Mouse (Mus musculus): ENCODE measurements at regions not wholly inside any gene's neighbourhood (a gene's known extent, or its start where the extent isn't known, plus 50 kb on each side); places are given as distances from the start of the nearest gene placed in this dataset.
A peak's percentile ranks its signal among the peaks of the same experiment; 100 is the strongest.

DNA sequence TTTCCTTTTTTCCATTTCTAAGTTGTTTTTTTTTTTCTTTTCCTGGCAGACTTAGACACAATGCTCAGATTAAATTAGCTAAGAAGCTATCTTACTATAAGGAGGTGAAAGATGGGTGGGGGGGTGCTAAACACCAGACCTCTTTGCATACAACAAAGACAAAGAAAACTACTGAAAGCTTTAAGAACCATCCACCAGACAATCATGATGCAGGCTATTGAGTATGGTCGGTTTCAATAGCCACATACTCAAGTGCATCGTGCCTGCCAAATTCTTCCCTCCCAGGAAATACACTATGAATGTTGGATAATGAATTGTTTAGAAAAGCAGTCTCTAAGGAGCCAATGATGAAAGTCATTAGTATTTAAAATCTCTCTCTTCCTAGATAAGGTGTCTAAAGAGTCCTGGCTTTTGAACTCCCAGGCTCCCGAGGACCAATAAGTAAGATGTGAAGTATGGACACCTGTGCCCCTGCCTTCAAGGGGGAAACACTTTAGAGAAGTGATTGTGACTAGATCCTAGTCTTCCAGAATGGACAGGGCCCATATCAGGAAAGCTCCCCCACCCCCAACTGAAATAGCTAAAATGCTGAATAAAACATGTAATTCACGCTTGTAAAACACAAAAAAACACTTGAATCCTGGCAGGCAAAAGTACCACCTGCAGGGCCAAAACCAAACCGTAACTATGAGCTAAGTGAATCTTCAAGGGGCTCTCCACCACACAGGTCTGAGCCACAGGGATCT, 381.8 kb upstream of the B3galt2 start:
- Histone ChIP-seq H3K27ac (ENCODE audit: low read length) (no peak overlapping the region), H3K27me3 (ENCODE audit: control insufficient read depth, insufficient read depth, low read length) (no peaks in the 10 kb centered on the region), H3K9ac (replicated peaks; ENCODE audit: low read depth, low read length) (no peak overlapping the region), H3K4me1 (ENCODE audit: control insufficient read depth, insufficient read depth, low read length) (no peaks in the 10 kb centered on the region), H3K4me3 (ENCODE audit: low read depth, low read length) (no peak overlapping the region), H3K9me3 (ENCODE audit: control insufficient read depth, low read depth, low read length) (no peaks in the 10 kb centered on the region), H3K4me2 (replicated peaks; ENCODE audit: low read depth, low read length) (no peak overlapping the region), H3K36me3 (ENCODE audit: control insufficient read depth, insufficient read depth, low read length) (no peaks in the 10 kb centered on the region)
- no peak for ATAC-seq (ENCODE audit: insufficient number of reproducible peaks, insufficient read depth, low FRiP score, low read depth)
- 70% methylated on average over 5 of the region's 5 CpGs for WGBS

DNA sequence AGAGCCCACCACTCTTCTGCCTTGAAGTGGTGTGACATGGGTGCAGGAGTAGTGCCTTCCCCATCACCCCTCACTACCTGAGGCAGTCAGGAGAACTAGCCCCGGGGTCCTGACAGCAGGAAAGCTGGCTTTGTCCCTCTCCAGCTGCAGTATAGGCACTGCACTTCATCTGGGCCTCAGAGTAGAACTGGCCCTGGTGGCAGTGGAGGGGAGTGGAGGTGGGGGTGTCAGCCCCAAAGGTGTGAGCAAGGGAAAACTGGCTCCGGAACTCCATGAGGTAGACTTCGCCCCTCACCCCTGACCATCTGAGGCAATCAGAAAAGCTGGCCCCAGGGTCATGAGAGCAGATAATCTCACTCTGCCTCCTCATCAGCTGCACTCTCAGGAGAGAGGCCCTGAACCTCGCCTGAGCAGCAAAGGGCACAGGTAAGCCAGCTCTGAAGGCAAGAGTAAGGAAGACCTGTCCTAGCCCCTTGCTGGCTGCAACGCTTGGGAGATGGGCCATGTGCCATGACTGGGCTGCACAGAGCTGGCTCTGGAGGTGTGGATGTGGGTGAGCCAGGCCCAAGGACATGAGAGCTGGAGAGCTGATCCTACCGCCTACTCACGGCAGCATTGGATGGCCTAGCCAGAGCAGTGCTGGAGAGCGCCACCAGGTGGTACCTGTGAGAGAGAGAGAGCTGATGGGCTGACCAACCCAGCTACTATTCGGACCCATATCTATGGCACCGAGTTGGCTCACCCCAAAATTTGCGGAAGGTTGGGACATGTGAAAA, 377.0 kb upstream of the B3galt2 start:
- Histone ChIP-seq H3K27ac (ENCODE audit: low read length) (no peak overlapping the region), H3K4me1 (ENCODE audit: control insufficient read depth, insufficient read depth, low read length) (no peaks in the 10 kb centered on the region), H3K4me2 (replicated peaks; ENCODE audit: low read depth, low read length) (no peak overlapping the region), H3K27me3 (ENCODE audit: control insufficient read depth, insufficient read depth, low read length) (no peaks in the 10 kb centered on the region), H3K4me3 (ENCODE audit: low read depth, low read length) (no peak overlapping the region), H3K9me3 (ENCODE audit: control insufficient read depth, low read depth, low read length) (no peaks in the 10 kb centered on the region), H3K9ac (replicated peaks; ENCODE audit: low read depth, low read length) (no peak overlapping the region), H3K36me3 (ENCODE audit: control insufficient read depth, insufficient read depth, low read length) (no peaks in the 10 kb centered on the region)
- ATAC-seq (ENCODE audit: insufficient number of reproducible peaks, insufficient read depth, low FRiP score, low read depth): peak; percentile 42; the same call in 1 of the 2 replicates
- 77% methylated on average over 11 of the region's 11 CpGs for WGBS

DNA sequence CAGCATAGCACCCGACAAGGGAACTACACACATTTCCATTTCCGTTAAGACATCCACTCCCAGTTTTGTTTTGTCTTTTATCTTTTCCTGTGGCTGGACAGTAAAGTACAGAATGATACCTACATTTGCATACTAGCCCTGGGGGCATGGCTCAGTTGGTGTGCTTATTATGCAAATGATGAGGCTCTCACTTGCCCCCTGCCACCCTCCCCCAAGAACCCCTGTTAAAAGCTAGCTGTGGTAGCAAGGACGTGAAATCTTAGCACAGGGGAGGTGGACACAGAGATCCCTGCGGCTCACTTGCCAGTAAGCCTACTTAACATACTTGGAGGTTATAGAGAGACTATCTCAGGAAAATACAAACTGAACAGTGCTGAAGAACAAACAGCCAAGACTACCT, 375.2 kb upstream of the B3galt2 start:
- no peak overlapping the region for H3K9ac ChIP-seq (replicated peaks; ENCODE audit: low read depth, low read length)
- no peak overlapping the region for H3K27ac ChIP-seq (ENCODE audit: low read length)
- 75% methylated on average over 4 of the region's 4 CpGs for WGBS
- H3K4me1 ChIP-seq (ENCODE audit: control insufficient read depth, insufficient read depth, low read length): no peaks in the 10 kb centered on the region
- H3K36me3 ChIP-seq (ENCODE audit: control insufficient read depth, insufficient read depth, low read length): no peaks in the 10 kb centered on the region
- no peak for ATAC-seq (ENCODE audit: insufficient number of reproducible peaks, insufficient read depth, low FRiP score, low read depth)
- no peak overlapping the region for H3K4me3 ChIP-seq (ENCODE audit: low read depth, low read length)
- no peak overlapping the region for H3K4me2 ChIP-seq (replicated peaks; ENCODE audit: low read depth, low read length)
- no peaks in the 10 kb centered on the region for H3K27me3 ChIP-seq (ENCODE audit: control insufficient read depth, insufficient read depth, low read length)
- H3K9me3 ChIP-seq (ENCODE audit: control insufficient read depth, low read depth, low read length): no peaks in the 10 kb centered on the region

DNA sequence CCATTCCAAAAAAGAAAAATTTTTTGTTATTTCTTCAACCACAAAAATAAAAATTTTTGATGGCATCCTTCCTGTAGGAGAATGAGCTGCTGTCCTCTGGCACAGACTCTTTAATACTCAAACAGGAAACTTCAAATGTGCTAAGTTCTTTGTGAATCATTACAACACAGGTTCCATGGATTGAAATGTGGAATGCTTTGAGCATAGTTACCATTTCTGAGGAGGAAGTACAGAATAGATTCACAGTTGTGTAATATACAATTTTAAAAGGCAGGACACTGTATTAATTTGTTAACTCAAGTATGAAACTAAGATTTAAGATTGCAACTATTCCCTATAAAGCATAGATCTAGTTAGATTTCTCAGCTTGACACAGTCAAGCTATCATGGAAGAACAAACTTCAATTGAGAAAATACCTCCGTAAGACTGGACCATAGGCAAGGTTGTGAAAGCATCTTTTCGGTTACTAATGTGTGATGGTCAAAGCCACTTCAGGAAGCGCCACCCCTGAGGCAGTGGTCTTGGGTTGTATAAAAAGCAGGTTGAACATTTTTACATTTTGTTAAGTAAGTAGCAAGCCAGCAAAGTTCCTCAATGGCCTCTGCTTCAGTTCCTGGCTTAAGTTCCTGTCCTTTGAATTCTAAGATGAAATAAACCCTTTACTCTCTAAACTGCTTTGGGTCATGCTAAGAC, 354.0 kb upstream of the B3galt2 start:
- no peaks in the 10 kb centered on the region for H3K4me1 ChIP-seq (ENCODE audit: control insufficient read depth, insufficient read depth, low read length)
- H3K9ac ChIP-seq (replicated peaks; ENCODE audit: low read depth, low read length): no peak overlapping the region
- ATAC-seq (ENCODE audit: insufficient number of reproducible peaks, insufficient read depth, low FRiP score, low read depth): no peak
- no peak overlapping the region for H3K27ac ChIP-seq (ENCODE audit: low read length)
- H3K4me3 ChIP-seq (ENCODE audit: low read depth, low read length): no peak overlapping the region
- no peaks in the 10 kb centered on the region for H3K9me3 ChIP-seq (ENCODE audit: control insufficient read depth, low read depth, low read length)
- 89% methylated on average over 3 of the region's 3 CpGs for WGBS
- H3K4me2 ChIP-seq (replicated peaks; ENCODE audit: low read depth, low read length): no peak overlapping the region
- no peaks in the 10 kb centered on the region for H3K36me3 ChIP-seq (ENCODE audit: control insufficient read depth, insufficient read depth, low read length)
- no peaks in the 10 kb centered on the region for H3K27me3 ChIP-seq (ENCODE audit: control insufficient read depth, insufficient read depth, low read length)

DNA sequence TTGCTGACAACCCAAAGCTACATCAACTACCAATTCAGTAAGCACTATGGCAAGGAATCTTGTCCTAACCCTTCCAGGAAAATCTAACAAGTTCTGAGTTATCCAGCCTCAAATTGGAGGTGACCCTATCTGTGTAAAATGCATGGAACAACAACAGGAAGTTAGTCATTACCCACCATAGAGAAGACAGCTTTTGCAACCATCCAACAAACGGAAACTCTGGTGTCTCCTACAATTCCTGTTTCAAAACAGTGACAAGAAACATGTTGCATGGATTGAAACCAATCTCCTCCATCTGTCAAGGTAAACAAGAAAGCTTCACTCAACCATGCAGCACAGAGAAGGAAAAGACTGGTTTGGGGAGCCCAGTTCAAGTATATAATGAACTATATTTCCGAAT, 353.0 kb upstream of the B3galt2 start:
- Histone ChIP-seq H3K27ac (ENCODE audit: low read length) (no peak overlapping the region), H3K9me3 (ENCODE audit: control insufficient read depth, low read depth, low read length) (no peaks in the 10 kb centered on the region), H3K9ac (replicated peaks; ENCODE audit: low read depth, low read length) (no peak overlapping the region), H3K36me3 (ENCODE audit: control insufficient read depth, insufficient read depth, low read length) (no peaks in the 10 kb centered on the region), H3K4me2 (replicated peaks; ENCODE audit: low read depth, low read length) (no peak overlapping the region), H3K4me3 (ENCODE audit: low read depth, low read length) (no peak overlapping the region), H3K4me1 (ENCODE audit: control insufficient read depth, insufficient read depth, low read length) (no peaks in the 10 kb centered on the region), H3K27me3 (ENCODE audit: control insufficient read depth, insufficient read depth, low read length) (no peaks in the 10 kb centered on the region)
- no peak for ATAC-seq (ENCODE audit: insufficient number of reproducible peaks, insufficient read depth, low FRiP score, low read depth)
- WGBS: 79% methylated on average over 2 of the region's 2 CpGs

DNA sequence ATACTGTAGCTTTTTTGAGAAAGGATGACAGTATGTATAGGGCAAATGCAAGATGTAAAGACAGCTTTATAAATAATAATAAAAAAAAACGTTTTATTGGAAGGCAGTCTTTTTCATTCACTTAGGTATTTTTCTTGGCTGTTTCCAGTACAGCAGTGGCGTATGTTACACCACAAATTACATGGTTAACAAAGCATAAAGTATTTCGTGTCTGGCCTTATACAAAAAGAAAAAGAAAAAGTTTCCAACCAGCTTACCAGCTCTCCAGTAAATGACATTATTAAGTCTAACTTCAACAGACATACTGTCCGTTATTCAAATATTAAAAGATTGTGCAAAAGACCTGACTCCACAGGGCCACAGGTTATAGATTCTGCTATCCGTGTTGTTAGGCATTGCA, 343.9 kb upstream of the B3galt2 start:
- H3K36me3 ChIP-seq (ENCODE audit: control insufficient read depth, insufficient read depth, low read length): no peaks in the 10 kb centered on the region
- H3K9ac ChIP-seq (replicated peaks; ENCODE audit: low read depth, low read length): no peak overlapping the region
- no peak for ATAC-seq (ENCODE audit: insufficient number of reproducible peaks, insufficient read depth, low FRiP score, low read depth)
- WGBS: 74% methylated on average over 5 of the region's 5 CpGs
- no peaks in the 10 kb centered on the region for H3K9me3 ChIP-seq (ENCODE audit: control insufficient read depth, low read depth, low read length)
- no peak overlapping the region for H3K27ac ChIP-seq (ENCODE audit: low read length)
- no peaks in the 10 kb centered on the region for H3K27me3 ChIP-seq (ENCODE audit: control insufficient read depth, insufficient read depth, low read length)
- no peak overlapping the region for H3K4me3 ChIP-seq (ENCODE audit: low read depth, low read length)
- no peak overlapping the region for H3K4me2 ChIP-seq (replicated peaks; ENCODE audit: low read depth, low read length)
- H3K4me1 ChIP-seq (ENCODE audit: control insufficient read depth, insufficient read depth, low read length): no peaks in the 10 kb centered on the region

DNA sequence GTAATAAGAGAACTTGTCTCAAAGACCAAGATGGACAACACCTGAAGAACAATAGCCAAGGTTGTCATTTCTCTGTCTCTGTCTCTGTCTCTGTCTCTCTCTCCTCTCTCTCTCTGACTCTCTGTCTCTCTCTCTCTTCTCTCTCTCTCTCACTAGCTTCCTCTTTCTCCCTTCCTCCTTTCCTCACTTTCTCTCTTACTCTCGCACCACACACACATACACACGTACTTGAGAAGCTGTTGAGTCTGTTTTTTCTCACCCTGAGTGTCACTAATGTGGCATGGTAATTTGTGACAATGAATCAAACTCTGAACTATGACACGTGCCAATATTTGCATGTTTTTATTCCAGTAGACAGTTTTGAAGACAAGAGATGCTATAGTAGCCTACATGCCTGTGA, 333.1 kb upstream of the B3galt2 start:
- WGBS: 68% methylated on average over 3 of the region's 3 CpGs
- H3K4me1 ChIP-seq (ENCODE audit: control insufficient read depth, insufficient read depth, low read length): no peaks in the 10 kb centered on the region
- ATAC-seq (ENCODE audit: insufficient number of reproducible peaks, insufficient read depth, low FRiP score, low read depth): no peak
- H3K36me3 ChIP-seq (ENCODE audit: control insufficient read depth, insufficient read depth, low read length): no peaks in the 10 kb centered on the region
- H3K9me3 ChIP-seq (ENCODE audit: control insufficient read depth, low read depth, low read length): no peaks in the 10 kb centered on the region
- no peak overlapping the region for H3K4me3 ChIP-seq (ENCODE audit: low read depth, low read length)
- H3K27ac ChIP-seq (ENCODE audit: low read length): no peak overlapping the region
- no peak overlapping the region for H3K9ac ChIP-seq (replicated peaks; ENCODE audit: low read depth, low read length)
- H3K4me2 ChIP-seq (replicated peaks; ENCODE audit: low read depth, low read length): no peak overlapping the region
- no peaks in the 10 kb centered on the region for H3K27me3 ChIP-seq (ENCODE audit: control insufficient read depth, insufficient read depth, low read length)

DNA sequence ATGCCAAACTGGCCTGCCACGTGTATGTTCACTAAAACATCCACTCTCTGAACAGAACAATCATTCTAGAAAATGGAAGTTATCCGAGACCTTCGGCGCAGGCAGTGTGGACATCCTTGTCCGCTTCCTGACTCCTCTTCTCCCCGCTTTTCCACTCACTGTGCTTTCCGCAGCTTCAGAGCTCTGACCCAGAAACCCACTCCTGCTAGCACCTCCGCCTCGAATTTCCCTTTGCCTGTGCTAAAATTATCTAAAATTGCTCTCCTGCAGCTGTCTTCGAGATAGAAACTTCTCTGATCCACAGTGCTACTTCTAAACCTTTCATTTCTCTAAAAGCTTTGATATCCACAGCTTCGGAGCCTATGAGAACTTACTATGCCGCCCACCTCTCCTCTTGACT, 322.1 kb upstream of the B3galt2 start:
- WGBS: 87% methylated on average over 12 of the region's 12 CpGs
- no peak for ATAC-seq (ENCODE audit: insufficient number of reproducible peaks, insufficient read depth, low FRiP score, low read depth)
- H3K27ac ChIP-seq (ENCODE audit: low read length): no peak overlapping the region
- no peak overlapping the region for H3K9ac ChIP-seq (replicated peaks; ENCODE audit: low read depth, low read length)
- no peaks in the 10 kb centered on the region for H3K9me3 ChIP-seq (ENCODE audit: control insufficient read depth, low read depth, low read length)
- H3K36me3 ChIP-seq (ENCODE audit: control insufficient read depth, insufficient read depth, low read length): no peaks in the 10 kb centered on the region
- H3K4me1 ChIP-seq (ENCODE audit: control insufficient read depth, insufficient read depth, low read length): no peaks in the 10 kb centered on the region
- H3K4me2 ChIP-seq (replicated peaks; ENCODE audit: low read depth, low read length): no peak overlapping the region
- no peaks in the 10 kb centered on the region for H3K27me3 ChIP-seq (ENCODE audit: control insufficient read depth, insufficient read depth, low read length)
- no peak overlapping the region for H3K4me3 ChIP-seq (ENCODE audit: low read depth, low read length)
